Mouse (Mus musculus): ENCODE data around the gene Hipk1. TPM values are rescaled to one million over a fixed set of nuclear protein-coding genes. Genes with fewer than 3 reads are reported as not detected.

The Hipk1 gene
- polyA plus RNA-seq, 1 experiment from 2014 or later = 13.8 TPM

DNA sequence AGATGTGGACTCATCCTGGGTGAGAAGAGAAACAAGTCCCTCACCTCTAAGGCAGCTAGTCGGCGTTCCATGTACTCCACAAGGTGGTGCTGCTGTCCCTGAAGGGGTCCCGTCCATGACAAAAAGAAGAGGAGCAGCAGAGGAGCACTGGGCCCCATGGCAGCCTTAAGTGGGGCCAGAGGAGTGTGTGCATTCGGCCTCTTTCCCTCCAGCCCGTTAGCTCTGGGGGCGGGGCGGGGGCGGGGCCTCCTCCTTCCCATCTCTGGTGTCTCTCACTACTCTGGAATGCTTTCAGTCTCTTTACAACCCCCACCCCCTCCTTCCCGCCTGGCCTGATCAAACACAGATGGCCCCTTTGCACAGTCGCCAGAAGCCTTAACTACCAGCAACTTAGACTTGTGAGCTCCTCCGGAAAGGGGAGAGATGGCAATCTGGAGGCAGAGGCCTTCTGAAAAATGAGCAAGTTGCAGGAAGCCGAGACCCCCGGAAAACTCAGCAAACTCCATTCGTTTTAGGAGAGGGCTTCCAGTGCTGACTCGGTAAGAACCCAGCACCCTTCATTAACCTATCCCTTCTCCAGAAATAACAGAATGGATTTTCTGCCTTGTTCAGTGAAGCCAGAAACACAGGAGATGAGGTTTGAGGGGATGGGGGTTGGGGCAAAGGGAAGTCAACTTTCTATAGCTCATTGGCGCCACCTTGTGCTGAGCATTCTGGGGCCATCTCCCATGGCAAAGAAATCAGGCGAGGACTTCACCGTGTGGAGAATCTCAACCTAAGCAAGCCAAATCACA lies 53.4 kb downstream of the Hipk1 start, which contains the start of gene Olfml3:
Gene Olfml3 (minus strand): TSS at position 224 of the 794 bp plus-strand sequence.
- peak; percentile 86 for ATAC-seq (replicated peaks; ENCODE audit: insufficient number of reproducible peaks, low FRiP score, low TSS enrichment, low read depth)
- peak within 1 kb of the TSS; percentile 42 for H3K4me2 ChIP-seq (ENCODE audit: low read depth, low read length)
- 1% methylated on average over 18 of the region's 18 CpGs for WGBS

DNA sequence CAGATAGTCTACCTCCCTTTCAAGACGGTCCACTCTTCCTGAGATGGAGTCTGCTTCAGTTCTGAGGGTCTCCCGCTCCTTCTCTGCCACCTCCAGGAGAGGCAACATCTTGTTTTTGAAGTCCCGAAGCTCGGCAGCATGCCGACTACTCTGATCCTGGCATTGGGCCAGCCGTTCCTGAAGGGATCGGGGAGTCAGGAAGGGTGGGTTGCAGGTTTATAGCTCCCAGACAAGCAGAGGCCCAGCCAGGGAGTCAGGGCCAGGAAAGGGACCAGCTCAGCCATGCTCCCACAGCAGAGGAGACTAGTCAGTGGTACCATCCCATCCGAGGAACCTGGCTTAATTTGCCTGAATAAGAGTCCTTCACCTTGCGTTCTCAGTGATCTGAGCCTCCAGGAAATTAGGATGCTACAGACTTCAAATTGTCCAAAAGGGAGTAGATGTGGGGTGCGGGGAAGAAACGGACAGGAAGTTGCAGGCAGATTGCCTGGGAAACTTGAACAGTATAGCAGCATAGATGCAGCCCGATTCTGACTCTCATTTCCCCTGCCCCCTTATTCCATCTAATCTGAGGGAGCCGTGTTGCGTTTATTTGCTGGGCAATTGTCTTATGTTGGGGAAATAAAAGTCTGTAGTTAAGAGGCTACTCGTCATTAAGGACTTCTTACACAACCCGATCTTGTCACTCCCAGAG lies 54.2 kb downstream of the Hipk1 start:
- DNase-seq (ENCODE audit: low spot score) = no peak

More for the DNA sequence above, 53.4 kb downstream of the Hipk1 start, which contains the start of gene Olfml3:
- H3K9ac ChIP-seq (replicated peaks; ENCODE audit: low read length) = peak within 1 kb of the TSS; percentile 32
- peaks cover 24% of the 10 kb centered on the region for H3K4me1 ChIP-seq (ENCODE audit: control insufficient read depth, insufficient read depth, low read length)
- no peaks in the 10 kb centered on the region for H3K9me3 ChIP-seq (replicated peaks; ENCODE audit: control insufficient read depth, low read length)
- peak; percentile 96 for DNase-seq (ENCODE audit: low spot score)
- H3K27ac ChIP-seq (replicated peaks; ENCODE audit: low read depth, low read length) = peak within 1 kb of the TSS; percentile 93
- no peaks in the 10 kb centered on the region for H3K36me3 ChIP-seq (replicated peaks; ENCODE audit: control insufficient read depth, insufficient read depth, low read depth, low read length)
- H3K4me3 ChIP-seq (ENCODE audit: low read depth, low read length) = peak within 1 kb of the TSS; percentile 29
- no peaks in the 10 kb centered on the region for H3K27me3 ChIP-seq (ENCODE audit: control insufficient read depth, insufficient read depth, low read length)

GRCm38 (mm10) chr3:103735776-103736600 lies 55.4 kb downstream of the Hipk1 start:
- DNase-seq (ENCODE audit: low spot score) (no peak), ATAC-seq (replicated peaks; ENCODE audit: insufficient number of reproducible peaks, low FRiP score, low TSS enrichment, low read depth) (no peak)
- H3K9ac ChIP-seq (replicated peaks; ENCODE audit: low read length) = no peak overlapping the region
- H3K4me3 ChIP-seq (ENCODE audit: low read depth, low read length) = peak overlapping the region; percentile 9
- H3K4me1 ChIP-seq (ENCODE audit: control insufficient read depth, insufficient read depth, low read length) = peaks cover 24% of the 10 kb centered on the region
- H3K9me3 ChIP-seq (replicated peaks; ENCODE audit: control insufficient read depth, low read length) = no peaks in the 10 kb centered on the region
- WGBS = 66% methylated on average over 28 of the region's 28 CpGs
- no peaks in the 10 kb centered on the region for H3K36me3 ChIP-seq (replicated peaks; ENCODE audit: control insufficient read depth, insufficient read depth, low read depth, low read length)
- no peaks in the 10 kb centered on the region for H3K27me3 ChIP-seq (ENCODE audit: control insufficient read depth, insufficient read depth, low read length)
- H3K27ac ChIP-seq (replicated peaks; ENCODE audit: low read depth, low read length) = peak overlapping the region; percentile 43
- peak overlapping the region; percentile 42 for H3K4me2 ChIP-seq (ENCODE audit: low read depth, low read length)

More for the DNA sequence above, 54.2 kb downstream of the Hipk1 start:
- Histone ChIP-seq H3K27me3 (ENCODE audit: control insufficient read depth, insufficient read depth, low read length) (no peaks in the 10 kb centered on the region), H3K9ac (replicated peaks; ENCODE audit: low read length) (peak overlapping the region; percentile 32), H3K9me3 (replicated peaks; ENCODE audit: control insufficient read depth, low read length) (no peaks in the 10 kb centered on the region), H3K27ac (replicated peaks; ENCODE audit: low read depth, low read length) (peak overlapping the region; percentile 93), H3K4me3 (ENCODE audit: low read depth, low read length) (peak overlapping the region; percentile 29), H3K4me2 (ENCODE audit: low read depth, low read length) (peak overlapping the region; percentile 42), H3K36me3 (replicated peaks; ENCODE audit: control insufficient read depth, insufficient read depth, low read depth, low read length) (no peaks in the 10 kb centered on the region), H3K4me1 (ENCODE audit: control insufficient read depth, insufficient read depth, low read length) (peaks cover 24% of the 10 kb centered on the region)
- WGBS = 53% methylated on average over 16 of the region's 16 CpGs
- no peak for ATAC-seq (replicated peaks; ENCODE audit: insufficient number of reproducible peaks, low FRiP score, low TSS enrichment, low read depth)

DNA sequence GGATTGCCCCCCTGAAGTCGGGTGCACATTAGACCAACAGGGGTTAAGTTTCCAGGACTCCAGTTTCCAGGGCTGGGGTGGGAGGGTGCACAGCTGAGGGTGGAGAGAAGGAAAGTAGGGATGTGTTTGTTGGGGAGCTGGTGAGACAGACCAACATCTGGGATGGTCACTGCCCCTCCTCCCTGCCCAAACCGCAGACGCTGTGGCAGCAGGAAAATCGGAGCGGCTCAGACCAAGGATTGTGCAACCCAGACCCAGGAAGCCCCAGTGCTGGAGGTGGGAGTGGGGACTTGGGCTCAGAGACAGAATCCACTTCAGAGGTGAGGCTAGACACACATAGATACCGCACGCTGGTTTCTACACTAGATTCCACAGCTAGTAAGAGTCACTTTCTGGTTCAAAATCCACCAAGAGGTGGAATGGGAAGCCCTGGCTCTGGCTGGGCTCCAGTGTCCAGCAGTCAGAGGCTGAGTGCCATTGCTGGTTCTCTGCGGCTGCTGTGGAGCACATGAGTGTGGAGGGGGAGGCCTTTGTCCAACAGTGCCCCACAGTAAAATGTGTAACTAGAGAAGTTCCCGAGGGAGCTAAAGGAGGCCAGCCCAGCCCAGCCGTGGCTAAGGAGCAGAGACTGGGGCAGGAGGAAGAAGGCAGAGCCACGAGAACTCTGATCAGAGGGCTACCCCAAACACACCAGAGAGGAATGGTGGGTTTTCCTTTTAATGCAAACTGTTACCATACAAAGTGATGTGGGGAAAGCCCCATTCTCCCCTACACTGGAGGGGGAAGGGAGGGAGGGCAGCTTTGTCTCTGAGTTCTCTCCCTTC lies 56.5 kb downstream of the Hipk1 start:
- no peaks in the 10 kb centered on the region for H3K9me3 ChIP-seq (replicated peaks; ENCODE audit: control insufficient read depth, low read length)
- H3K4me1 ChIP-seq (ENCODE audit: control insufficient read depth, insufficient read depth, low read length) = peaks cover 24% of the 10 kb centered on the region
- 5% methylated on average over 11 of the region's 11 CpGs for WGBS
- no peaks in the 10 kb centered on the region for H3K27me3 ChIP-seq (ENCODE audit: control insufficient read depth, insufficient read depth, low read length)
- peak; percentile 74 for DNase-seq (ENCODE audit: low spot score)
- peak overlapping the region; percentile 45 for H3K9ac ChIP-seq (replicated peaks; ENCODE audit: low read length)
- peak overlapping the region; percentile 27 for H3K4me2 ChIP-seq (ENCODE audit: low read depth, low read length)
- H3K36me3 ChIP-seq (replicated peaks; ENCODE audit: control insufficient read depth, insufficient read depth, low read depth, low read length) = no peaks in the 10 kb centered on the region
- H3K27ac ChIP-seq (replicated peaks; ENCODE audit: low read depth, low read length) = peak overlapping the region; percentile 80
- H3K4me3 ChIP-seq (ENCODE audit: low read depth, low read length) = no peak overlapping the region
- ATAC-seq (replicated peaks; ENCODE audit: insufficient number of reproducible peaks, low FRiP score, low TSS enrichment, low read depth) = peak; percentile 37; the same call in 1 of the 2 replicates

- H3K4me2 ChIP-seq (ENCODE audit: low read depth, low read length) = peak overlapping the region; percentile 30
- WGBS = 19% methylated on average over 19 of the region's 19 CpGs
- DNase-seq (ENCODE audit: low spot score) (peak; percentile 68), ATAC-seq (replicated peaks; ENCODE audit: insufficient number of reproducible peaks, low FRiP score, low TSS enrichment, low read depth) (peak; percentile 18)
- no peaks in the 10 kb centered on the region for H3K27me3 ChIP-seq (ENCODE audit: control insufficient read depth, insufficient read depth, low read length)
- no peaks in the 10 kb centered on the region for H3K9me3 ChIP-seq (replicated peaks; ENCODE audit: control insufficient read depth, low read length)
- peak overlapping the region; percentile 80 for H3K27ac ChIP-seq (replicated peaks; ENCODE audit: low read depth, low read length)
- H3K9ac ChIP-seq (replicated peaks; ENCODE audit: low read length) = peak overlapping the region; percentile 43
- H3K4me1 ChIP-seq (ENCODE audit: control insufficient read depth, insufficient read depth, low read length) = peaks cover 24% of the 10 kb centered on the region
- no peaks in the 10 kb centered on the region for H3K36me3 ChIP-seq (replicated peaks; ENCODE audit: control insufficient read depth, insufficient read depth, low read depth, low read length)
- no peak overlapping the region for H3K4me3 ChIP-seq (ENCODE audit: low read depth, low read length)
These were observed 57.3 kb downstream of the Hipk1 start for GRCm38 (mm10) chr3:103733799-103734695.

- Histone ChIP-seq H3K4me1 (ENCODE audit: control insufficient read depth, insufficient read depth, low read length) (peaks cover 24% of the 10 kb centered on the region), H3K9ac (replicated peaks; ENCODE audit: low read length) (no peak overlapping the region), H3K27me3 (ENCODE audit: control insufficient read depth, insufficient read depth, low read length) (no peaks in the 10 kb centered on the region), H3K36me3 (replicated peaks; ENCODE audit: control insufficient read depth, insufficient read depth, low read depth, low read length) (no peaks in the 10 kb centered on the region), H3K9me3 (replicated peaks; ENCODE audit: control insufficient read depth, low read length) (no peaks in the 10 kb centered on the region), H3K4me3 (ENCODE audit: low read depth, low read length) (no peak overlapping the region), H3K27ac (replicated peaks; ENCODE audit: low read depth, low read length) (no peak overlapping the region), H3K4me2 (ENCODE audit: low read depth, low read length) (no peak overlapping the region)
- 31% methylated on average over 2 of the region's 2 CpGs for WGBS
- DNase-seq (ENCODE audit: low spot score) (no peak), ATAC-seq (replicated peaks; ENCODE audit: insufficient number of reproducible peaks, low FRiP score, low TSS enrichment, low read depth) (no peak)
These were observed 58.2 kb downstream of the Hipk1 start for GRCm38 (mm10) chr3:103733176-103733575.

Data from embryonic facial prominence, embryonic 11.5 days (tissue).